Mouse (Mus musculus) bone marrow, adult 2 months (tissue): ENCODE data around the gene Zbtb25.

ENCODE experiments used
- CTCF ChIP-seq: fragments of 200-500 bp; IDR thresholded peaks from 2 replicates; pipeline ENCODE4 v1.5.1; 2011; ENCODE audit warnings: low read length, control low read depth; ENCODE audit not compliant: control insufficient read depth, insufficient read depth
- POLR2A ChIP-seq: fragments of 200-500 bp; IDR thresholded peaks from 2 replicates; pipeline ENCODE4 v1.6.1; 2011; ENCODE audit warnings: low read depth, mild to moderate bottlenecking, control low read depth, low read length, borderline replicate concordance; ENCODE audit not compliant: control insufficient read depth

DNA sequence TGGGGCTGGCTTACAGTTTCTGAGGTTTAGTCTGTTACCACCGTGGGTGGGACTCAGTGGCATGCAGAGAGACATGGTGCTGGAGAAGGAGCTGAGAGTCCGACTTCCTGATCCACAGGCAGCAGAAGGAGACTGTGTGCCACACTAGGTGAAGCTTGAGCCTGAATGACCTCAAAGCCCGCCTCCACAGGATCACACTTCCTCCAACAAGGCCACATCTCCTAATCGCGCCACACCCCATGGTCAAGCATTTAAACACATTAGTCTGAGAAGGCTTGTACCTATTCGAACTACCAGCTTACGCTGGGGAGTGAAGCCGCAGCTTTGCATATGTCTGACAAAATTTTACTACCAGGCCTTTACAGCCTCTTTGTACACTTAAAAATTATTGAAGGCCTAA is 64.3 kb downstream of the Zbtb25 start:
- TF ChIP-seq POLR2A: no peak
- no peak for TF ChIP-seq CTCF
